Mouse (Mus musculus) bone marrow macrophage, adult 2 months (primary cell): ENCODE results near the gene Usp37.

Experiments
- CTCF ChIP-seq: IDR thresholded peaks from 2 replicates; pipeline ENCODE4 v1.5.1; 2012; ENCODE audit warnings: low read depth, mild to moderate bottlenecking, low read length, moderate library complexity
- POLR2A ChIP-seq: IDR thresholded peaks from 2 replicates; pipeline ENCODE4 v1.6.1; 2012; ENCODE audit warnings: mild to moderate bottlenecking, low read depth, low read length, borderline replicate concordance

DNA sequence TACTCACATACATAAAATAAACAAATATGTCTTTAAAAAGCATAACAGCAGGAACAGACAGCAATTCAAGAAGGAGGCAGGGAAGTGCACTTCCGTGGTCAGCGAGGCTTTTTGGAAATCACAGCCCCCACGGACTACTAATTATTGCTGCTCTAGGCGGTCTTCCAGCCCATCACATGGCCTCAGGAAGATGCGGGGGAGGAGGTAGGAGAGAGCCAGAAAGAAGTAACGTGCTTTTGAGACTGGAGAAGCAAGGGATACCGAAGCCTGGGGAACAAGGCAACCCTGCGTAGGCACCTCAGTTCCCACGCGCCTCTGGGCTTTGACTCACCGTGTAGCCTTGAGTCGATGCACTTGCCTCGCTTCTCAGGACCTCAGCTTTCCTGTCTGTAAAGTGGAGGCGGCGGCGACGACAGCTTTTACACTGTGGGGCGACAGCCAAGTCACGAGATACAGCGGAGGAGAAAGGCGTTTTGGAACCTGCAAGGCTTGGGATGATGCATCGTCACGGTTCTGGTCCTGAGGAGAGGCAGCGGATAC is 43.2 kb upstream of the Usp37 start:
- TF ChIP-seq CTCF, result no peak
- TF ChIP-seq POLR2A, result no peak
